Comparison of ENCODE assay signal across 21 mouse cellular contexts in the genomic region with DNA sequence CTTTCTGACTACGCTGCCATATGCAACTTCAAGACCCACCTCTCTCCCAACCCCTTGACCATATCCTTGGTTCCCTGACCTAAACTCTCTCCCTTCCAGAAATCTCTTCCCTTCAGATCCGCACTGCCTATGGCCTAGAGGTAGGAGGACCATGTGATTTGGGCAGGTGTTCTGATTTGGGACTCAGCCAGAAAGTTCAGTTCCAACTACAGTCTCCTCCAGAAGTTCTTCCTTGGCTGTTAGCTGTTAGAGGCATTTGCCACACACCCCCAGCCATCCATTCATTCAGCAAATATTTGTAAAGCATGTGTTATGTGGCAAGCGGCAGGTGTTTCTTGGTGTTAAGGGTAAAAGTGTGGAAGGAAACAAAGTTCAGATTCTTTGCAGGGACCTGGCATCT. TPM values are rescaled to one million over a fixed set of nuclear protein-coding genes. Genes with fewer than 3 reads are reported as not detected.
DNase-seq lines count a peak whose midpoint lies in the region; ATAC-seq and TF ChIP-seq lines count a peak whose summit lies in the region.
"Had no signal": no experiment of that assay in that cellular context is flagged by ENCODE, and none has a peak within 500 bp of the region (broad histone marks: within the 10 kb centered on the region; RNA-seq: fewer than 3 reads in every experiment).

No protein-coding gene starts in this region.

- H3K36me3 ChIP-seq in heart, embryonic 10.5 days: peaks cover 15% of the 10 kb centered on the region; the same call in 1 of the 2 replicates
- peaks cover 15% of the 10 kb centered on the region for H3K36me3 ChIP-seq in heart, embryonic 14.5 days (ENCODE audit: control insufficient read depth, insufficient read depth, low read length)
- H3K36me3 ChIP-seq in liver, adult 2 months (ENCODE audit: control insufficient read depth, insufficient read depth, low read length): no peaks in the 10 kb centered on the region
- H3K36me3 ChIP-seq in forebrain, embryonic 14.5 days (ENCODE audit: control insufficient read depth, insufficient read depth, low read length): peaks cover 14% of the 10 kb centered on the region; the same call in 1 of the 2 replicates
- H3K36me3 ChIP-seq: embryonic facial prominence, embryonic 10.5 days; G1E; hindbrain, embryonic 10.5 days had no signal

- ATAC-seq in heart, embryonic 14.5 days (ENCODE audit: insufficient number of reproducible peaks, insufficient read depth, low FRiP score, low read depth): no peak
- ATAC-seq in forebrain, embryonic 14.5 days: no peak
- ATAC-seq: CD4-positive, CD25-positive, alpha-beta regulatory T cell, adult 4 months; forebrain, embryonic 13.5 days had no signal

- H3K27ac ChIP-seq in heart, embryonic 10.5 days: peak overlapping the region; percentile 67; the same call in 1 of the 2 replicates
- peak overlapping the region; percentile 60 to 66 for H3K27ac ChIP-seq in heart, embryonic 14.5 days (replicated peaks in 1 of 2; ENCODE audit: control insufficient read depth in 1 of 2, insufficient read depth in 1 of 2, low read depth in 2 of 2, low read length in 2 of 2)
- no peak overlapping the region for H3K27ac ChIP-seq in liver, adult 2 months (replicated peaks; ENCODE audit: insufficient read depth, low read depth, low read length)
- no peak overlapping the region for H3K27ac ChIP-seq in forebrain, embryonic 14.5 days (ENCODE audit: low read depth, low read length)
- H3K27ac ChIP-seq: embryonic facial prominence, embryonic 10.5 days; forebrain, embryonic 13.5 days; gastrocnemius, adult 2 months; hindbrain, embryonic 10.5 days; hindbrain, embryonic 14.5 days had no signal

- peaks cover 40% of the 10 kb centered on the region for H3K4me1 ChIP-seq in heart, embryonic 10.5 days
- H3K4me1 ChIP-seq in heart, embryonic 14.5 days (ENCODE audit: control insufficient read depth in 2 of 2, insufficient read depth in 2 of 2, low read length in 2 of 2): peaks cover 25% of the 10 kb centered on the region in 2 experiments
- H3K4me1 ChIP-seq in liver, adult 2 months (ENCODE audit: control insufficient read depth, insufficient read depth, low read length): peaks cover 4% of the 10 kb centered on the region
- no peaks in the 10 kb centered on the region for H3K4me1 ChIP-seq in forebrain, embryonic 14.5 days (ENCODE audit: control insufficient read depth, insufficient read depth, low read length)
- H3K4me1 ChIP-seq: forebrain, embryonic 13.5 days had no signal

- TF ChIP-seq POLR2A in liver, adult 2 months (IDR thresholded peaks at IDR 0.05; ENCODE audit: extremely low read depth, insufficient read depth, low read length): no peak

- 80% methylated on average over 3 of the region's 3 CpGs for WGBS in heart, embryonic 10.5 days
- WGBS in heart, embryonic 14.5 days: 81% methylated on average over 3 of the region's 3 CpGs
- 54% methylated on average over 3 of the region's 3 CpGs for WGBS in liver, adult 2 months
- WGBS in large intestine, adult 2 months: 35% methylated on average over 3 of the region's 3 CpGs
- 96% methylated on average over 3 of the region's 3 CpGs for WGBS in forebrain, embryonic 14.5 days

- H3K4me3 ChIP-seq in heart, embryonic 10.5 days: no peak overlapping the region
- H3K4me3 ChIP-seq in heart, embryonic 14.5 days (ENCODE audit: control insufficient read depth in 1 of 2, insufficient read depth in 1 of 2, low read depth in 1 of 2, low read length in 2 of 2): no peak overlapping the region
- H3K4me3 ChIP-seq in liver, adult 2 months (ENCODE audit: insufficient read depth, low read depth, low read length): no peak overlapping the region
- no peak overlapping the region for H3K4me3 ChIP-seq in forebrain, embryonic 14.5 days (ENCODE audit: low read depth, low read length)
- H3K4me3 ChIP-seq: embryonic facial prominence, embryonic 10.5 days; forebrain, embryonic 13.5 days; gastrocnemius, adult 2 months; hindbrain, embryonic 10.5 days had no signal

- H3K27me3 ChIP-seq in heart, embryonic 10.5 days (ENCODE audit: insufficient read depth, poor library complexity, severe bottlenecking): no peaks in the 10 kb centered on the region
- H3K27me3 ChIP-seq in heart, embryonic 14.5 days (ENCODE audit: control insufficient read depth, insufficient read depth, low read length): no peaks in the 10 kb centered on the region
- no peaks in the 10 kb centered on the region for H3K27me3 ChIP-seq in liver, adult 2 months (ENCODE audit: control insufficient read depth, insufficient read depth, low read length)
- H3K27me3 ChIP-seq in forebrain, embryonic 14.5 days (replicated peaks; ENCODE audit: control insufficient read depth, insufficient read depth, low read length): no peaks in the 10 kb centered on the region
- H3K27me3 ChIP-seq: forebrain, embryonic 13.5 days had no signal

- H3K4me2 ChIP-seq in heart, embryonic 14.5 days (ENCODE audit: low read length): no peak overlapping the region
- no peak overlapping the region for H3K4me2 ChIP-seq in forebrain, embryonic 14.5 days (ENCODE audit: low read length)
- H3K4me2 ChIP-seq: forebrain, embryonic 13.5 days; hindbrain, embryonic 14.5 days had no signal

- H3K9me3 ChIP-seq in heart, embryonic 10.5 days: no peaks in the 10 kb centered on the region
- H3K9me3 ChIP-seq in heart, embryonic 14.5 days (ENCODE audit: control insufficient read depth, low read length): no peaks in the 10 kb centered on the region
- no peaks in the 10 kb centered on the region for H3K9me3 ChIP-seq in forebrain, embryonic 14.5 days (replicated peaks; ENCODE audit: control insufficient read depth, low read length)
- H3K9me3 ChIP-seq: embryonic facial prominence, embryonic 10.5 days; forebrain, embryonic 13.5 days; hindbrain, embryonic 10.5 days had no signal

- DNase-seq in heart, embryonic 10.5 days (ENCODE audit: low spot score): no peak
- no peak for DNase-seq in heart, postnatal 14 days
- no peak for DNase-seq in heart, adult 11 months
- peak; percentile 42 for DNase-seq in liver, adult 2 months (ENCODE audit: extremely low read depth, low read depth, low spot score)
- no peak for DNase-seq in liver
- DNase-seq in large intestine, adult 2 months (ENCODE audit: low read depth, low spot score): peak; percentile 37
- DNase-seq in forebrain, embryonic 14.5 days (ENCODE audit: low spot score): no peak
- DNase-seq: adrenal gland, adult 8-10 months; adrenal gland, postnatal 36 days; B cell, adult 2 months; cerebellum, adult 2 months; cerebellum, postnatal 10 days; gastrocnemius, adult 2 months; gastrocnemius, postnatal 25 days had no signal

- intact Hi-C loops in heart, postnatal 14 days (cut with DNase I): no loop called here

- TF ChIP-seq CTCF in liver, adult 2 months (IDR thresholded peaks at IDR 0.05; ENCODE audit: low read depth, low read length): no peak

- H3K79me2 ChIP-seq in liver, adult 2 months (ENCODE audit: control insufficient read depth, insufficient read depth, low read length): no peaks in the 10 kb centered on the region; the same call in 1 of the 2 replicates

- H3K9ac ChIP-seq in heart, embryonic 14.5 days (ENCODE audit: low read length): no peak overlapping the region
- H3K9ac ChIP-seq in liver, adult 2 months (ENCODE audit: low read depth, low read length): no peak overlapping the region
- no peak overlapping the region for H3K9ac ChIP-seq in forebrain, embryonic 14.5 days (ENCODE audit: low read length)
- H3K9ac ChIP-seq: forebrain, embryonic 13.5 days; hindbrain, embryonic 14.5 days had no signal

RNA-seq across cellular contexts. Expression of gene Fam49a, which starts 44.3 kb away (rescaled TPM):
- polyA plus RNA-seq in heart, embryonic 10.5 days (2016; fragmentation: Nextera tagmentation; extraction: Ambion mirVana): 37.1 and 62.2 TPM in 2 replicates
- total RNA-seq in heart, postnatal 14 days (2021): 10 to 100 TPM; 11.7 to 17.2 TPM
- 37.8 and 40.5 TPM in 2 replicates for polyA plus RNA-seq in heart, embryonic 14.5 days (2014; fragmentation: Nextera tagmentation; extraction: Ambion mirVana)
- 2.0 and 3.3 TPM in 2 replicates for total RNA-seq in liver, adult 2 months (2014; rRNA removed)
- 0.65 and 1.7 TPM in 2 replicates for polyA plus RNA-seq in liver, adult 2 months (2012; rRNA removed)
- polyA plus RNA-seq in large intestine, adult 2 months (2012; rRNA removed): 1.3 and 2.2 TPM in 2 replicates
- 131 and 182 TPM in 2 replicates for polyA plus RNA-seq in forebrain, embryonic 14.5 days (2014; fragmentation: Nextera tagmentation; extraction: Ambion mirVana)
- polyA plus RNA-seq: G1E had no signal

Comparison
In these comparisons a context has a peak if more than half of its experiments do, and no peak if none do; other contexts are left out.
1. DNase-seq: peak in liver, adult 2 months (single experiment) and large intestine, adult 2 months (single experiment); none in heart, embryonic 10.5 days (single experiment), heart, postnatal 14 days (0 of 2), heart, adult 11 months (single experiment), liver (single experiment) and forebrain, embryonic 14.5 days (single experiment).
2. H3K27ac ChIP-seq: peak in heart, embryonic 10.5 days (single experiment) and heart, embryonic 14.5 days (2 of 2); none in liver, adult 2 months (single experiment) and forebrain, embryonic 14.5 days (single experiment).
3. RNA of gene Fam49a, which starts 44.3 kb away (polyA plus RNA-seq): 131 to 182 TPM in forebrain, embryonic 14.5 days, 37.8 to 40.5 TPM in heart, embryonic 14.5 days and 37.1 to 62.2 TPM in heart, embryonic 10.5 days; 0.65 to 1.7 TPM in liver, adult 2 months and 1.3 to 2.2 TPM in large intestine, adult 2 months; every median in the first group is over 10 times any median in the second.